Mouse (Mus musculus) testis, postnatal 10 days (tissue): ENCODE results near the gene Ttll12.

Experiments
- DNase-seq: peaks from one replicate; pipeline ENCODE4 v3.0.0; 2021; ENCODE audit warnings: low spot score

Gene Ttll12

GRCm38 (mm10) chr15:83594513-83595363 lies at the start of gene Ttll12:
Ttll12 (minus strand) TSS chr15:83595157.
- DNase-seq = peak; percentile 98

- no peak for DNase-seq
Measured at GRCm38 (mm10) chr15:83642518-83642917, 47.6 kb upstream of the Ttll12 start.

GRCm38 (mm10) chr15:83640208-83640607 lies 45.3 kb upstream of the Ttll12 start:
- no peak for DNase-seq

GRCm38 (mm10) chr15:83639160-83639559 lies 44.2 kb upstream of the Ttll12 start:
- DNase-seq = no peak

GRCm38 (mm10) chr15:83638196-83638899 lies 43.4 kb upstream of the Ttll12 start:
- DNase-seq = no peak

GRCm38 (mm10) chr15:83636759-83637158 lies 41.8 kb upstream of the Ttll12 start:
- DNase-seq = no peak

GRCm38 (mm10) chr15:83635251-83635650 lies 40.3 kb upstream of the Ttll12 start:
- no peak for DNase-seq

GRCm38 (mm10) chr15:83634076-83634475 lies 39.1 kb upstream of the Ttll12 start:
- no peak for DNase-seq

GRCm38 (mm10) chr15:83631071-83631470 lies 36.1 kb upstream of the Ttll12 start:
- no peak for DNase-seq

GRCm38 (mm10) chr15:83629716-83630115 lies 34.8 kb upstream of the Ttll12 start:
- no peak for DNase-seq

GRCm38 (mm10) chr15:83626142-83626645 lies 31.2 kb upstream of the Ttll12 start:
- no peak for DNase-seq

GRCm38 (mm10) chr15:83615245-83615644 lies 20.3 kb upstream of the Ttll12 start:
- no peak for DNase-seq

- peak; percentile 85 for DNase-seq
Measured at GRCm38 (mm10) chr15:83607115-83607802, 12.3 kb upstream of the Ttll12 start.

GRCm38 (mm10) chr15:83606700-83607099 lies 11.7 kb upstream of the Ttll12 start:
- no peak for DNase-seq

GRCm38 (mm10) chr15:83606216-83606615 lies 11.3 kb upstream of the Ttll12 start:
- no peak for DNase-seq

GRCm38 (mm10) chr15:83603426-83603825 lies 8.5 kb upstream of the Ttll12 start:
- DNase-seq = no peak

- no peak for DNase-seq
Measured at GRCm38 (mm10) chr15:83603046-83603396, 8.1 kb upstream of the Ttll12 start.

GRCm38 (mm10) chr15:83602372-83603045 lies 7.6 kb upstream of the Ttll12 start:
- DNase-seq = no peak

- DNase-seq = no peak
Measured at GRCm38 (mm10) chr15:83601185-83601584, 6.2 kb upstream of the Ttll12 start.

- DNase-seq = no peak
Measured at GRCm38 (mm10) chr15:83596833-83597232, 1.9 kb upstream of the Ttll12 start.

- DNase-seq = no peak
Measured at GRCm38 (mm10) chr15:83595364-83595711, 381 bp upstream of the Ttll12 start.
